Mouse (Mus musculus): ENCODE data around the gene Lrrn4cl. TPM values are rescaled to one million over a fixed set of nuclear protein-coding genes. Genes with fewer than 3 reads are reported as not detected.

Lrrn4cl gene
- polyA plus RNA-seq, 1 experiment, result 0.85 TPM

DNA sequence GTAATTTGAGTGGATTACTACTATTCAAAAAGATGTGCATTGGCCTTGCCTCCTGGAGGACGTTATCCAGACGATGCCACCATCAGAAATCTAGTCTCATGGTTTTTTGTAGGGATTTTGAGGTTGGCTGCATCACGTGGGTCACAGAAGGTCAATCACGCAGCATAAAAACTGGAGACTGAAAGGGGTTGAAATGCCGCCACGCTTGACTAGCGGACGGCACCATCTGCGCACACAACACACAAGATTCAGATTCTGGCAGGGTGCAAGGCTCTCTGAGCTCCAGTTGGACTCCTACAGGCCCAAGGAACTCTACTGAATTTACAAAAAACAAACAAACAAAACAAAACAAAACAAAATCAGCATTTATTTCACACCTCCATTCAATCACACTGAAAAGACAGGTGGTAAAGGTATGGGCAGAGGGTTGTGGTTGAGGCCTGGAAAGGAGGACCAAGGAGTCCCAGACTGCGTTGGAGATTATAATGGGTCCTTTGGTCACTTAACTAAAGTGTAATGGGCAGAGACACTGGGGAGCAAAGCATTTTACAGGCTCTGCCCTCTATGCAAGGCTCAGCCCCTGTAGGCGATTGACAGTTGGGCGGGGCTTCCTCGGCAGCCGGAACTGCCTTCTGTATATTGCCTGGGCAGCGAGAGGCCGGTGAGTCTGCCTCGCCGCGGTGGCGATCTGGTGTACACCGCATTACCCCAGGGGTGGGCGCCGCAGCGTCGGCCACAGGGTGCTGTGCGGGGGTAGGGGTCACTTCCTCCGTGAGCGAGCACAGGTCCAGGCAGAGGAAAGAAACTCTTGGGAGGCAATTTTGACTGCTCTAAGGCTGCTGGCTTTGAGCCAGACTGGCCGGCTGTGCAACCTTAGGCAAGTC, 10.4 kb upstream of the Lrrn4cl start:
- Histone ChIP-seq H3K4me1 (ENCODE audit: control insufficient read depth, insufficient read depth, low read length) (no peaks in the 10 kb centered on the region), H3K4me3 (replicated peaks; ENCODE audit: insufficient read depth, low read depth, low read length) (peak overlapping the region; percentile 78), H3K27me3 (ENCODE audit: control insufficient read depth, insufficient read depth, low read length) (no peaks in the 10 kb centered on the region), H3K27ac (ENCODE audit: insufficient read depth, low read length) (peak overlapping the region; percentile 92)
- DNase-seq, result peak; percentile 88 to 89
- TF ChIP-seq CTCF (IDR thresholded peaks at IDR 0.05; ENCODE audit: borderline replicate concordance, insufficient read depth, low read depth, low read length) (no peak), POLR2A (IDR thresholded peaks at IDR 0.05; ENCODE audit: borderline replicate concordance, insufficient read depth, low read length) (peak; percentile 45; the same call in 1 of the 2 replicates)
- WGBS, result 3% methylated on average over 29 of the region's 29 CpGs

DNA sequence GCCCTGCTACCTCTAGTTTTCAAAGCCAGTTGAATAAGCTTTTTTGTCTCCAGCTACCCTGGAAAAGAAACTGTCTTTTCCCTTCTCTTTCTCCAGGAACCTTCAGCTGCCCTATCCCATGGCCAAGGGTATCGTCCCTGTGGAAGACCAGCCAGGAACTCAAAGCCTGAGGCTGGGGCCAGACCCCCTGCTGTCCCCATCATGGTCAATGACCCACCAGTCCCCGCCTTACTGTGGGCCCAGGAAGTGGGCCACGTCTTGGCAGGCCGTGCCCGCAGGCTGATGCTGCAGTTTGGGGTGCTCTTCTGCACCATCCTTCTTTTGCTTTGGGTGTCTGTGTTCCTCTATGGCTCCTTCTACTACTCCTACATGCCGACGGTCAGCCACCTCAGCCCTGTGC, 9.6 kb upstream of the Lrrn4cl start:
- peak; percentile 35 to 36 for DNase-seq
- no peaks in the 10 kb centered on the region for H3K27me3 ChIP-seq (ENCODE audit: control insufficient read depth, insufficient read depth, low read length)
- WGBS, result 46% methylated on average over 7 of the region's 7 CpGs
- peak overlapping the region; percentile 92 for H3K27ac ChIP-seq (ENCODE audit: insufficient read depth, low read length)
- H3K4me1 ChIP-seq (ENCODE audit: control insufficient read depth, insufficient read depth, low read length), result no peaks in the 10 kb centered on the region
- peak overlapping the region; percentile 78 for H3K4me3 ChIP-seq (replicated peaks; ENCODE audit: insufficient read depth, low read depth, low read length)
- no peak for TF ChIP-seq CTCF (IDR thresholded peaks at IDR 0.05; ENCODE audit: borderline replicate concordance, insufficient read depth, low read depth, low read length)
- no peak for TF ChIP-seq POLR2A (IDR thresholded peaks at IDR 0.05; ENCODE audit: borderline replicate concordance, insufficient read depth, low read length)

DNA sequence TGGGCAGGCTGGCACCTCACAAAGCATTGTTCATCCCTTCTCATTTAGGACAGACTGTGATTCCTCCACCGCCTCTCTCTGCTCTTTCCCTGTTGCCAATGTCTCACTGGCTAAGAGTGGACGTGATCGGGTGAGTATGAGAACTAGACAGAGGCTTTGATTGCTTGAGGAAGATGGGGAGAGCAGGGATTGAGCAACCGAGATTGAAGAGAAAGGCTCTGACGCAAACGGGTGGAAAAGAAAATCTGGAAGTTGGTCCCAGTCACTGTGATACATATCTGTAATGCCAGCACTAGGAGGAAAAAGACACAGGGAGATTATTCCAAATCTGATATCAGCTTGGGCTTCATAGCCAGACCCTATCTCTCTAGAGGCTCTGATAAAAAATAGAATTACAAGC, 7.6 kb upstream of the Lrrn4cl start:
- no peaks in the 10 kb centered on the region for H3K4me1 ChIP-seq (ENCODE audit: control insufficient read depth, insufficient read depth, low read length)
- TF ChIP-seq POLR2A (IDR thresholded peaks at IDR 0.05; ENCODE audit: borderline replicate concordance, insufficient read depth, low read length) (no peak), CTCF (IDR thresholded peaks at IDR 0.05; ENCODE audit: borderline replicate concordance, insufficient read depth, low read depth, low read length) (no peak)
- H3K27me3 ChIP-seq (ENCODE audit: control insufficient read depth, insufficient read depth, low read length), result no peaks in the 10 kb centered on the region
- 85% methylated on average over 6 of the region's 6 CpGs for WGBS
- DNase-seq, result no peak
- no peak overlapping the region for H3K4me3 ChIP-seq (replicated peaks; ENCODE audit: insufficient read depth, low read depth, low read length)
- H3K27ac ChIP-seq (ENCODE audit: insufficient read depth, low read length), result no peak overlapping the region

DNA sequence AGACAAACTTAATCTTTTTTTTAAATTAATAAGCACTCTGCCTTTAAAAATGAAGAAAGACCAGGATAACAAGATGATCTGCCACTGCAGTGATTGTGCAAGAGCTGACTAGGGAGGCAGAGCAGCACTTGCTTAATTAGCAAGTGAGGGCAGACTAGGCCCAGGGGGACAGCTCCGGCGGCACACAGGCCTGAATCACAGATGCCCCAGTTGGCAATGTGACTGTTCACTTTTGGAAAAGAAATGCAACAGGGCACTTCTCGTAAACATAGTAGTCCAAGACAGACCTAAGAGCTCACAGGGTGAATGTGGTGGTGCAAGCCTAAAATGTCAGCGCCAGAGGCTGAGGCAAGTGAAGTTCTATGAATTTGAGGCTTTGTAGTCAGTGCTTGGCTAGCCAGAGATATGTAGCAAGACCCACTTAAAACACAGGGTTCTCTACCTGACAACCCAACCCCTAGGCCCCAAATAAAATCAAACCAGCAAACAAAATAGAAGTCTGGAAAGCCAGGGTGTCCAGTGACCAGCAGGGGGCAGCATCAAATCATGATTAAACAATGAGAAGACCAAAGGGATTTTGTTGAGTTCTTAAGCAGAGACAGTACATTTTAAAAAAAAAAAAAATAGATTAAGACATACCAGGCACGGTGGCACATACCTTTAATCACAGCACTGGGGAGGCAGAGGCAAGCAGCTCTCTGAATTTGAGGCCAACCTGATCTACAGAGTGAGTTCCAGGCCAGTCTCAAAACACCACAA, 6.0 kb upstream of the Lrrn4cl start:
- 38% methylated on average over 5 of the region's 5 CpGs for WGBS
- Histone ChIP-seq H3K4me1 (ENCODE audit: control insufficient read depth, insufficient read depth, low read length) (no peaks in the 10 kb centered on the region), H3K27ac (ENCODE audit: insufficient read depth, low read length) (no peak overlapping the region), H3K4me3 (replicated peaks; ENCODE audit: insufficient read depth, low read depth, low read length) (no peak overlapping the region), H3K27me3 (ENCODE audit: control insufficient read depth, insufficient read depth, low read length) (no peaks in the 10 kb centered on the region)
- TF ChIP-seq CTCF (IDR thresholded peaks at IDR 0.05; ENCODE audit: borderline replicate concordance, insufficient read depth, low read depth, low read length), result peak; percentile 61; the same call in 1 of the 2 replicates
- TF ChIP-seq POLR2A (IDR thresholded peaks at IDR 0.05; ENCODE audit: borderline replicate concordance, insufficient read depth, low read length), result no peak
- DNase-seq, result peak; percentile 69 to 71

DNA sequence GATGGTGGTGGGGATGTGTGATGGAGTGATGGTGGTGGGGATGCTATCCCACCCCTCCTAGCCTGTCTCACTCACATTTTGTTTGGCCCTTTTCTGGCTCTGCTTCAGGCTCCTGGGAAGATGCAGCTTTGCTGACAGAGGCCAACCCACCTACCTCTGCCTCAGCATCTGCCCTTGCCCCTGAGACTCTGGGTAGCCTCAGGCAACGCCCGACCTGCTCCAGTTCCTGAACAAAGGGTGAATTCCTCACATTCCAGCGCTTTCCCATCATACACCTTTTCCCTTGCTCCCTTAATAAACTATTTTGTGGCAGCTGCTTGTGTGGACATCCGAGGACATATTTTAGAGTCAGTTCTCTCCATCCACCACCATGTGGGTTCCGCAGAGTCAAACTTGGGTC, 2.2 kb upstream of the Lrrn4cl start:
- no peak overlapping the region for H3K4me3 ChIP-seq (replicated peaks; ENCODE audit: insufficient read depth, low read depth, low read length)

DNA sequence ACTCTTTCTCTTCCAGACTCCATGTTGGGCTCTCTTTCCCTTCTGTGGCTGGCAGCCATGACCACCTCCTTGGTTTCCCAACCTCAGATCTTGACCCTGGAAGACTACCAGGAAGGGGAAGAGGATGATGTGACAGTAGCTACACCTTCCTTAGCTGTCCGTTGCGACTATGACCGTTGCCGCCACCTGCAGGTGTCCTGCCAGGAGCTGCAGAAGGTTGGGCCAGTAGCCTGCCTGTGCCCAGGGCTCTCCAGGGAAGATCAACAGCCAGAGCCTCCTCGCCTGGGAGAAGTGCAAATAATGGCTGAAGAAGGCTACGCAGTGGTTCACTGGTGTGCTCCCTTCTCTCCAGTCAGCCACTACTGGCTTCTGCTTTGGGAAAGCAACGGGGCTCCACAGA, 1.1 kb downstream of the Lrrn4cl start:
- Histone ChIP-seq H3K27ac (ENCODE audit: insufficient read depth, low read length) (no peak overlapping the region), H3K27me3 (ENCODE audit: control insufficient read depth, insufficient read depth, low read length) (no peaks in the 10 kb centered on the region), H3K4me1 (ENCODE audit: control insufficient read depth, insufficient read depth, low read length) (no peaks in the 10 kb centered on the region), H3K4me3 (replicated peaks; ENCODE audit: insufficient read depth, low read depth, low read length) (no peak overlapping the region)
- no peak for DNase-seq
- TF ChIP-seq CTCF (IDR thresholded peaks at IDR 0.05; ENCODE audit: borderline replicate concordance, insufficient read depth, low read depth, low read length), result no peak
- no peak for TF ChIP-seq POLR2A (IDR thresholded peaks at IDR 0.05; ENCODE audit: borderline replicate concordance, insufficient read depth, low read length)
- 41% methylated on average over 7 of the region's 7 CpGs for WGBS

More for the DNA sequence above, 2.2 kb upstream of the Lrrn4cl start:
- Histone ChIP-seq H3K27ac (ENCODE audit: insufficient read depth, low read length) (no peak overlapping the region), H3K4me1 (ENCODE audit: control insufficient read depth, insufficient read depth, low read length) (no peaks in the 10 kb centered on the region), H3K27me3 (ENCODE audit: control insufficient read depth, insufficient read depth, low read length) (no peaks in the 10 kb centered on the region)
- TF ChIP-seq CTCF (IDR thresholded peaks at IDR 0.05; ENCODE audit: borderline replicate concordance, insufficient read depth, low read depth, low read length) (no peak), POLR2A (IDR thresholded peaks at IDR 0.05; ENCODE audit: borderline replicate concordance, insufficient read depth, low read length) (no peak)
- DNase-seq, result no peak
- WGBS, result 88% methylated on average over 5 of the region's 5 CpGs

DNA sequence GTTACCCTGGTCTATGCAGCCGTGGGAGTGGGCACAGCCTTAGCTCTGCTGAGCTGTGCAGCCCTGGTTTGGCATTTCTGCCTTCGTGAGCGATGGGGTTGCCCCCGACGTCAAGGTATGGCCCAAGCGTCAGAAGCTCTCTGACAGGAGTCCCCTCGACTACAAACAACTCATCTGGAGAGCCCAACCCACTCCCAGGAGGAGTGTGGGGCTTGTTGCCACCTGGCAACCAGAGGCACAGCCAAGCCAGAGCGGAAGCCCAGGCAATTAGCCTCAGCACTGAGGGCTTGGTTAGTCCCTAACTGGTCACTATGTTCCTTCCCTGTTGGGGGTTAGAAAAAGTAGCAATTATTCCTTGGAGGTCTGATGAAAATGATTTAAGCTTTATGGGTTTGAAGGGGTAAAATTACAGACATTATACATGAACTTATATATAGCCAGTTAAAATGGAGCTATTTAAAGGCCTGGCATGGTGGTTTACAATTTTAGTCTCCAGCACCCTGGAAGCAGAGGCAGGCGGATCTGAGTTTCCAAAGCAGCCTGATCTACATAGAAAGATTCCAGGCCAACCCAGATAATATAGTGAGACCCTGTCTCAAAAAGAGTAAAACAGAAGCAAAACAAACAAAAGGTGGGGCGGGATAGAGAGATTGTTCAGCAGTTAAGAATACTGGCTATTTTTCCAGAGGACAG, 1.8 kb downstream of the Lrrn4cl start:
- no peak overlapping the region for H3K4me3 ChIP-seq (replicated peaks; ENCODE audit: insufficient read depth, low read depth, low read length)
- TF ChIP-seq POLR2A (IDR thresholded peaks at IDR 0.05; ENCODE audit: borderline replicate concordance, insufficient read depth, low read length) (no peak), CTCF (IDR thresholded peaks at IDR 0.05; ENCODE audit: borderline replicate concordance, insufficient read depth, low read depth, low read length) (no peak)
- no peak overlapping the region for H3K27ac ChIP-seq (ENCODE audit: insufficient read depth, low read length)
- WGBS, result 49% methylated on average over 10 of the region's 10 CpGs
- H3K27me3 ChIP-seq (ENCODE audit: control insufficient read depth, insufficient read depth, low read length), result no peaks in the 10 kb centered on the region
- no peak for DNase-seq
- H3K4me1 ChIP-seq (ENCODE audit: control insufficient read depth, insufficient read depth, low read length), result no peaks in the 10 kb centered on the region
